Mouse (Mus musculus) megakaryocyte, embryonic 14.5 days (primary cell): ENCODE data around the gene Gm43302.
"Not testable (repeated sequence)": the region's sequence is repeated elsewhere in the genome, so short reads cannot be mapped to it uniquely, and the experiment has no call there.

Source experiments
- FLI1 ChIP-seq: IDR thresholded peaks from 2 replicates; pipeline ENCODE4 v1.6.1; 2012; ENCODE audit warnings: low read length, inconsistent platforms, mixed read lengths
- GATA1 ChIP-seq: IDR thresholded peaks from 3 replicates; pipeline ENCODE4 v1.6.1; 2012; ENCODE audit warnings: mixed read lengths, low read length, inconsistent platforms, borderline replicate concordance

DNA sequence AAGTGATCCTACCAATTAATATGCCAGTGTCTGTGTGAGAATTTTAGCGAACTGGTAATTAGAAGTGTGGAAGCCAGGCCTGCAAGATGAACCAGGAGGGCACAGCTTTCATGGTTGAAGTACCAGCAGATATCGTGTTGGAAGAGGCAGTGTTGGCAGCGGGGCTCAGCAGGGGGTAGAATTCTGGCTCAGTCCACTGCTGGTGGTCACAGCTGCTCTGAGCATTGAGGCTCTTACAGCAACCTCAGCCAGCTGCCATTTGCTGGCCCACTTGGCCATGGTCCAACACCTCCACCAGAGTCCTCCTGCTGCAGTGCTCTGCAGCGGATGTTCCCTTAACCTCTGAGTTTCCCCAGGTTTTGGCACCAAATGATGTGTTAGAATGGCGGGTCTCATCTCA is 97.2 kb downstream of the Gm43302 start:
- TF ChIP-seq GATA1, FLI1: not testable (repeated sequence)
